Mouse (Mus musculus) retina, postnatal 7 days (tissue): ENCODE measurements around the gene Ptger4.

ENCODE experiments used
- DNase-seq: peaks from one replicate; pipeline ENCODE4 v3.0.0-alpha.2; 2012; ENCODE audit warnings: low read depth, low spot score

Gene Ptger4

DNA sequence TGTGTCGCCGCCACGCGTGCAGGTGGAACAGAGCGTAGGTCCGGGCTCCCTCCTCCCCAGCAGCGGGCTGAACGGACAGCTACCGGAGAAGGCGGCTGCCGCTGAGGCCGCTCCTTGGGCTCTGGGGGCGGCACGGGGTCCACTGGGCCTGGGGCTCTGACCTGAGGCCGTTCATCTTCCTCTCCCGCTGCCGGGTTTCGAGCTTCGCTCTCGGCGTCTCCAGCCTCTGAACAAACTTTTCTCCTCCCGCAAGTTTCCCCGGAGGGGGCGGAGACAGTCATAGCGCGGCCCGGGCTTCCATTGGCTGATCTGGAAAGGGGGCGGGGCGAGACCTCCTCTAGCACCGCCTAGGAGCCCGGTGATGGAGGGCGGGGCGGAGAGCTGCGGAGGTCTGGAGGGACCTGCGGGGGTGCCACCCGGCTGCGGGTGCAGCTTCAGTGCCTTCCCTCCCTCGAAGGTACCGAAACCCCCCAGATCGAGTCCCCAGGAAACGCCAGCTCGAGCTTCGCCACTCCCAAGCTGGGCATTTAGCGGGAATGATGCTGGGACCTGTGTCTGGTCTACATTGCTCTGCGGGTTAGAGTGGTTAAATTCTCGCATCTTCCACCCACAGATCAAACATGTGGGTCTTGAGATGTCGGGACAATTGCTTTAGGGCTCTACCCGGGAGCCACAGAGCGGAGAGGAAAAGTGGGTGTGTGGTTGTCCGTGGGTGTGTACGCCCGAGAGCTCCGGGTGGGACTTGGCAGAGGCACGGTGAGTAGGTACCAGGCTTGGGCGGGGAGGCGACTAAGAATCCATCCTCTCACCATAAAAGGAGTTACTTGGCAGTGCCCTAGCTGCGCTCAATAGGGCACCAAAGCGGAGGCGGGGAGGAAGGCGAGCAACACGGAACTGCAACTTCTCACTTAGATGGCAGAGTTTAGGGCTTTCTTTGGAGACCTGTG is at the start of gene Ptger4:
Gene Ptger4, minus strand, starts transcription at position 229 of the 947 bp plus-strand sequence.
- DNase-seq = peak; percentile 46

- no peak for DNase-seq
These were observed 44.4 kb upstream of the Ptger4 start for GRCm38 (mm10) chr15:5288412-5288811.

DNA sequence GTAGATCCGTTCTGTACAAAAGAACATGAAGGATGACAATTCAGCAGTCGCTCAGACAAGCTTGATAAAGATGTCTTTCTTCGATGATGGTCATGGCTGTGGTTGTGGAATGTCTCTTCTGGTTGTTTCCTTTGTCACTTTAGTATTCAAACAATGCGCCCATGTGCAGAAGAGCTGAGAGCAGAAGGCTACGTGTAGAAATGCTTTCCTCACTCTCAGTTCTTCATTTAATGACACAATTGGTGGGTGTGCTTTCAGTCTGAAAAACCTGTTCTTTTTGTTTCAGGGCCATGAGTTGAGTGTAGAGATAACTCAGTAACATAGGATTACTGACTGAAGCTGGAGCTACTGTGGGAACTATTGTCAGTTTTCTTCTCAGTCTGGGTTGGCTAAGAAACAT is 43.1 kb upstream of the Ptger4 start:
- DNase-seq = no peak

GRCm38 (mm10) chr15:5281316-5281715 is 37.3 kb upstream of the Ptger4 start:
- no peak for DNase-seq

DNA sequence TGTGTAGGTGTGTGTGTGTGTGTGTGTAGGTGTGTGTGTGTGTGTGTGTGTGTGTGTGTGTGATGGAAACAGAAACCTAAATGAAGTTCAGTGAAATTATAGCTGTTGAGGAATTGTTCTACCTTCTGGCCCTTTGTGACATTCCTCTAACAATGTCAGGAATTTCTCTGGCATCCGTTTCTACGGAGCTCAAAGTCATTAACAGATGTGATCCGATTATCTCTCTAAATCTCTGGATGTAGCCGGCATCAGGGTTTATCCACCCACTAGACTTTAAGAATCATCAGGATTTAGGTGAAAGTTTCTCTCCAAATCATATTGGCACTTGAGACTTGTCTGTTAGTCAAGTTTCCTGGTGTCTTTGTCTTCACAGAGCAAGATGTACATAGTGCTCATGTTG is 35.8 kb upstream of the Ptger4 start:
- DNase-seq = no peak

GRCm38 (mm10) chr15:5278525-5278924 is 34.5 kb upstream of the Ptger4 start:
- no peak for DNase-seq

DNA sequence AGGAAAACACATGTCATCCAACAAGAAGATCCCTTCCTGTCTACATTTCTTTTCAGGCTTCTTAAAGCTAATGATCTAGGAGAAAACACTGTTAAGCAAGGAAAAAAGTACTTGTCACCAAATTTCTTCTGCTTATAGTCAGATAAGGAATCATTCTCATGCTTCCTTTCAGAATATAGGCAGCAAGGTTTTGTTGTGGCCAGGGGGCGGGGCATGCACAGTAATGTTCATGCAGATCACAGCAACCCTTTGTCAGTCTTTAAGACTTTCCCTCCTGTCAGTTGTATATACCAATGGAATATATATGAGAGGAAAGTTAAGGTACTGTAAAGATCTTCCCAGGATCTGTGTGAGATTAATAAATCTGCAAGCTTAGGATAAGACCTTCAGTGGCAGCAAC is 30.0 kb upstream of the Ptger4 start:
- no peak for DNase-seq

GRCm38 (mm10) chr15:5266095-5266494 is 22.1 kb upstream of the Ptger4 start:
- no peak for DNase-seq

DNA sequence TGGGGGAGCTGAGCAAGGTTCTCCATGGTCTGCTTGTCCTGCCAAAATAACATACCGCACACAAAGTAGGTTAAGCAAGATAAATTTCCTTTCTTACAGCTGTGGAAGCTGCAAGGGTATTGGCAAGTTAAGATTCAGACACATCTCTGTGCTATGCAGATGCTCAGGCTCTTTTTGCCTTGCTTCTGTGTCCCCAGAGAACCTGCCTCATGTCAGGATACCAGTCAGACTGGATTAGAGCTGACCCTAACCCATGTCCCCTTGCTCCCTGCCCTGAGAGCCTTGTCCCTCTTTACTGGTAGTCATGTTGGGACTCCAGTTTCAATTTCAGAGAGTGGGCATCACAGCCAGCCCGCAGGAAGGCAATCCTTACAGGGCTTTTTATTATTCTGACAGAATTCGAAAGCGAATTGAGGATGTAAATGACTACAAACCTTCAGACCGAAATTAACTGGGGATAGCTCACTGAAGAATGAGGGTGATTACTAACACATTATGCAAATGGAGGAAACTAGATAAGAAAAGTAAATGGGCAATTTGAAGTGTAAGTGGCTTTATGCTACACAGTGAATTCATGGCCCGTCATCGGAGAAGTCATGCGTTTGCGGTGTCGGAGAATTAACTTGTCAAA is 19.0 kb upstream of the Ptger4 start:
- DNase-seq = no peak

GRCm38 (mm10) chr15:5262095-5262667 is 18.2 kb upstream of the Ptger4 start:
- DNase-seq = no peak

DNA sequence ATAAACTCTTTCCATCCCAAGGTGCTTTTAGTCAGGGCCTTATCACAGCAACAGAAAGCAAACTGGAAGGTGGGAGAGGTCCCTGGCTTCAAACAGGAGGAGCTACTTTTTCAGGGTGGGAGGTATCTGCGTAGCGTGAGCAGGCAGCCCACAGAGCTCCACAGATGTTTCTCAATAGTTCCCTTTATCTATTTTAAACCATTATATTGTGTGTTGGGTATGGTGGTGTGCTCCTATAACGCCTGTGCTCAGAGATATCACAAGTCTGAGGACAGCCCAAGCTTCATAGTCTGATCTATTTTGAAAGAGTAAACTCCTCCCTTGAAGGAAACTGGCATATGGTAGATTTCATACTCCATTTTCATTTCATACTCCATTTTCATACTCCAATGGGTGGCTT is 17.0 kb upstream of the Ptger4 start:
- DNase-seq = no peak

GRCm38 (mm10) chr15:5260183-5260582 is 16.2 kb upstream of the Ptger4 start:
- no peak for DNase-seq

DNA sequence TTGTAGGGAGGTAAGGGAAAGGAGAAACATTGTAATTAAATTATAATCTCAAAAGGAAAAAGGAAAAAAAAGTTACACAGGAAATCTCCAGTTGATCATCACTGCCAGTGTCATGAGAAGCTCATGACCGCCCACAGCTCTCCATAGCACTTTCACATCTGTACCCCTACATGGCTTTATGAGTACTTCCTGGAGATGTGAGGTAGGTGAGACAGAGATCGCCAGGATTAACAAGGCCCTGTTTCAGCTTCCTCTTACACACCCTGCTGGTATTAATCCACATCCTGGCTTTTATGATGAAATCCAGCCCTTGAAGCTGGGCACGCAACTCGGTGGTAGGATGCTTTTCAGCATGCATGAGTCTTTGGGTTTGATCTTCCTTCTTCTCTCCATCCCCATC is 6.2 kb upstream of the Ptger4 start:
- no peak for DNase-seq

- DNase-seq = no peak
These were observed 690 bp downstream of the Ptger4 start for GRCm38 (mm10) chr15:5243036-5243958.

DNA sequence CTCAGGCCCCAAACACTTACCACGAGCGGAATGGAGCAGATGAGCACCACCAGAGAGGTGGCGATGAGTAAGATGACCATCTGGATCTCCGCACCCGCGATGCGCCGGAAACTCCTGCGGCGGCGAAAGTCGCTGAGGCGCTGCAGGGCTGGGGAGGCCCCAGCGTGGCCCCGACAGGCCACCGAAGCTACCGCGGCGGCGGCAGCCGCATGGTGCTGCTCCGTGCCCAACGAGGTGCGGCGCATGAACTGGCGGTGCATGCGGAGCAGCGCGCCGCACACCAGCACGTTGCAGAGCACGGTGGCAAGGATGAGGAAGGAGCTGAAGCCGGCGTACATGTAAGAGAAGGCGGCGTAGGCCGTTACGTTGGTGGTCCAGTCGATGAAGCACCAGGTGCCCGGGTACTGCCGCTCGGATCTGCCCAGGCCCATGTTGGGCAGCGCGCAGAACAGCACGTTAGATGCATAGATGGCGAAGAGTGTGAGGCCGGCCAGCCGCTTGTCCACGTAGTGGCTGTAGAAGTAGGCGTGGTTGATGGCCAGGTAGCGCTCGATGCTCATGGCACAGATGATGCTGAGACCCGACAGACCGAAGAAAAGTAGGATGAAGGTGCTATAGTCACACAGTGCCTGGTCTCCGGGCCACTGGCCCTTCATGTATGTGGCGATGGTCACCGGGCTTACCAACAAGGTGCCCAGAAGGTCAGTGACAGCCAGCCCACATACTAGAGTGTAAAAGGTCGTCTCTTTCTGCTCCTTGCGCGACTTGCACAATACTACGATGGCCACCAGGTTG is 1.5 kb downstream of the Ptger4 start:
- no peak for DNase-seq

DNA sequence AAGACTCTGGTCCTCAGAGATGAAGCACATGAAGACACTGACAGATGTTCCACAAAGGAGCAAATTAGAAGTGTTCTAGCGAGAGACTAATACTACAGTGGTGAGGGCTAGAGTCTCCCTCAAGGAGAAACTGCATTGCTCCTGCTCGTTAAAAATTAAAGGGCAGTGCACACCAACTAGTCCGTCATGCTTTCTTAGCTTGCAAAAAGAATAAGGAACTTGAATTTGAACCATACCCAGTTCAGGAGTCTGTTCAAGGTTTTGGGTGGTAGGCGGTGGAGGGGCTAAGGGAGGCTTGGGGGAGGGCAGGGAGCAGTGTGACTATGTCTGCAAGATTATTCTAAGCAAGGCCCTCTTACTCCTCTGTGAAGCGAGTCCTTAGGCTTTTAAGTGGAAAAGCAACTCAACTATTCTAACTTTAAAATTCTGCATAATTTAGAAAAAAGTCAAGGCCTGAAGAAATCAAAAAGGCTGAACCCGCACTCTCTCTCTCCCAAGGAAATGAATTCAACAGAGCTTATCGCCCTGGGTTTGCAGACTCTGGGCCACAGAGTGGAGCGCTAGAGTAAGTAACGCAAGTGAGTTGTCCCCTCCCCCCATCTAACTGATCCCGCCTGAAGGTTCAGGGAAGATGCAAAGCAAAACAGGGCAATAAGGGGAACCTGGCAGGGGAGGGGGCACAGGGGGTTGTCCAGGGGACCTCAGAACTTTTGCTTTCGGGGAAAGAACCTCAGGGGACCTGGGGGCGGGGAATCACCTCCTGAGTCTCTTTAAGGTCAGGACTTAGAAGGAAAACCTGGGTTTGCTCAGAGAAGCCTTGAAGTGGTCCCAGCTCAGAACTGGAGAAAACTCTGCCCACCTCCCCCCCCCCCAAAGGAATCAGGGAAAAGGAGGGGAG is 2.4 kb downstream of the Ptger4 start:
- no peak for DNase-seq

- no peak for DNase-seq
These were observed 3.6 kb downstream of the Ptger4 start for GRCm38 (mm10) chr15:5240360-5240759.

- no peak for DNase-seq
These were observed 4.1 kb downstream of the Ptger4 start for GRCm38 (mm10) chr15:5239901-5240300.

GRCm38 (mm10) chr15:5239361-5239760 is 4.6 kb downstream of the Ptger4 start:
- DNase-seq = no peak

- DNase-seq = no peak
These were observed 5.4 kb downstream of the Ptger4 start for GRCm38 (mm10) chr15:5238553-5238952.
